Mouse (Mus musculus): ENCODE data around the gene Cpa5. TPM values are rescaled to one million over a fixed set of nuclear protein-coding genes. Genes with fewer than 3 reads are reported as not detected.

Gene Cpa5
- not detected in 2 replicates for polyA plus RNA-seq (2015; fragmentation: Nextera tagmentation; extraction: Ambion mirVana)

DNA sequence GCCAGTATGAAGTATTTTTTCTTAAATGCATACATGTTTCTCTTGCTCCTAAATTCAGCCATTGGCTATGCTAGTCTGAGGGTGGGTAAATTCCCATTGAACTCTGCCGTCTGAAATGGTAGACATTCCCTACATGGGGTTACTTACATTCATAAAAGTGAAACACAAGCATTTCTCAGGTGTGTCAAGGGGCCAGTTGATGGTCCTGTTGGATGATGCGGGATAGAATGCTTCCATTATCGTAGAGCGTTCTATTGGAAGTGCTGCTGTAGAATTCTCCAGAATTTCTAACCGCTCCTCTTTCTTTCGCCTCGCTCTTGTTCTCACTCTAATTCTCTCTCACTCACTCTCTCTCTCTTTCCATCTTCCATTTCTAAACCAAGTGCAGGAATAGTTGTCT is at the start of gene Cpa5:
Cpa5 (plus strand) TSS at position 301 of the 400 bp plus-strand sequence.
- Histone ChIP-seq H3K9ac (ENCODE audit: low read depth, low read length) (no peak within 1 kb of the TSS), H3K9me3 (replicated peaks; ENCODE audit: control insufficient read depth, low read length, poor library complexity, severe bottlenecking) (no peaks in the 10 kb centered on the region), H3K4me2 (ENCODE audit: low read length) (no peak within 1 kb of the TSS), H3K36me3 (ENCODE audit: control insufficient read depth, insufficient read depth, low read length) (no peaks in the 10 kb centered on the region), H3K4me1 (ENCODE audit: control insufficient read depth, insufficient read depth, low read length) (no peaks in the 10 kb centered on the region; the same call in 1 of the 2 replicates), H3K4me3 (ENCODE audit: low read depth, low read length) (no peak within 1 kb of the TSS), H3K27me3 (ENCODE audit: control insufficient read depth, insufficient read depth, low read depth, low read length) (no peaks in the 10 kb centered on the region), H3K27ac (ENCODE audit: low read length) (no peak within 1 kb of the TSS)
- ATAC-seq, result no peak
- WGBS, result 73% methylated on average over 7 of the region's 7 CpGs

DNA sequence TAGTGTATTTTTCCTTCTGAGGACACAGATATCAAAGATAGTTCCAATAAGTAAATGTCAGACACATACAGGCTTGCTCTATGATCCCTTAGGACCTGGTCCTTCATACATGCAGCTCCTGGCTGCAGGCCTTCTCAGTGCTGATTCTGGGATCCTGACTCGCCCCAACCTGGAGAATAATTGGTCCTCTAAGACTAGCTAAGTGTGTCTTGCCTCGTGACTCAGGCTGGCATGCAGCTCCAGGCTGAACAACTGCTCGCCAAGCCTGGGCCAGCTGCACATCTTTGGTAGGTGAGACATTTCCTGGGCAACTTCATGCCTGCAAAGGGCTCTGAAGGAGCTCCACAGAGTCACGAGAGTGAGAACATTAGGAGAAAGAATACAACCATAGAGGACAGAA is 48.7 kb upstream of the Cpa5 start:
- H3K36me3 ChIP-seq (ENCODE audit: control insufficient read depth, insufficient read depth, low read length), result no peaks in the 10 kb centered on the region
- WGBS, result 78% methylated on average over 4 of the region's 4 CpGs

DNA sequence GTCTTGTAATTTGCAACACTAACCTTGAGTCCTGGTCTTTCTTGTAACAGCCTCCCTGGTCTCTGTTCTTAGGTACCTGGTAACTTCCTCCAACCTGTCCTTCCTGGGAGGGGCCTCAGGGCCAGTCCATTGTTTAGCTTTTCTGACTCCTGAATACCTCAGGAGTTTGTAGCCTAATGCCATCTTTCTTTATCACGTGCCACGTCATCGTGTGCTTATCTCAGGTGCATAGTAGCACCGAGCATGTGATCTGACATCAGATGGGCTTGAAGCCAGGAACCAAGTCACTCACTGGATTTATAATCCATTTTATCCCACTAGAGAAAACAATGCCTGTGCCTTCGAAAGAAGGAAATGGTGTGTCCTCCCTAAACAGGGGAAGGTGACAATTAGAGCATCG is 47.2 kb upstream of the Cpa5 start:
- no peak for ATAC-seq
- no peaks in the 10 kb centered on the region for H3K27me3 ChIP-seq (ENCODE audit: control insufficient read depth, insufficient read depth, low read depth, low read length)
- 86% methylated on average over 6 of the region's 6 CpGs for WGBS
- H3K36me3 ChIP-seq (ENCODE audit: control insufficient read depth, insufficient read depth, low read length), result no peaks in the 10 kb centered on the region
- H3K4me2 ChIP-seq (ENCODE audit: low read length), result no peak overlapping the region
- H3K4me3 ChIP-seq (ENCODE audit: low read depth, low read length), result no peak overlapping the region
- no peaks in the 10 kb centered on the region for H3K9me3 ChIP-seq (replicated peaks; ENCODE audit: control insufficient read depth, low read length, poor library complexity, severe bottlenecking)
- no peak overlapping the region for H3K27ac ChIP-seq (ENCODE audit: low read length)
- no peaks in the 10 kb centered on the region for H3K4me1 ChIP-seq (ENCODE audit: control insufficient read depth, insufficient read depth, low read length)
- H3K9ac ChIP-seq (ENCODE audit: low read depth, low read length), result no peak overlapping the region

More for the DNA sequence above, 48.7 kb upstream of the Cpa5 start:
- no peak overlapping the region for H3K27ac ChIP-seq (ENCODE audit: low read length)
- H3K9me3 ChIP-seq (replicated peaks; ENCODE audit: control insufficient read depth, low read length, poor library complexity, severe bottlenecking), result no peaks in the 10 kb centered on the region
- H3K9ac ChIP-seq (ENCODE audit: low read depth, low read length), result no peak overlapping the region
- H3K4me2 ChIP-seq (ENCODE audit: low read length), result no peak overlapping the region
- no peaks in the 10 kb centered on the region for H3K27me3 ChIP-seq (ENCODE audit: control insufficient read depth, insufficient read depth, low read depth, low read length)
- ATAC-seq, result no peak
- H3K4me1 ChIP-seq (ENCODE audit: control insufficient read depth, insufficient read depth, low read length), result no peaks in the 10 kb centered on the region
- no peak overlapping the region for H3K4me3 ChIP-seq (ENCODE audit: low read depth, low read length)

DNA sequence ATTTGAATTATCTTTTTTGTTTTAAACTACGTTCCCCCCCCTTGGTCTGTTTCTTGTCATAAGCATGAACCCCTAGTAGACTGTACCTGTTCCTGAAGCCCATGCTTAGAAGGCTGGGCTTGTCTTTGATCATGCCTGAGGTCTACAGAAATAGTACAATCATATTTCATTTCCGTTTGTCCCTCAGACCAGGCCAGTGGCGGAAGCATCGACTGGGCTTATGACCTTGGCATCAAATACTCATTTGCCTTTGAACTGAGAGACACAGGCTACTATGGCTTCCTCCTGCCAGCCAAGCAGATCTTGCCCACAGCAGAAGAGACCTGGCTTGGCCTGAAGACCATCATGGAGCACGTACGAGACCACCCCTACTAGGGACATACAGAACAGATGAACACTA is 46.8 kb upstream of the Cpa5 start:
- Histone ChIP-seq H3K36me3 (ENCODE audit: control insufficient read depth, insufficient read depth, low read length) (no peaks in the 10 kb centered on the region), H3K4me1 (ENCODE audit: control insufficient read depth, insufficient read depth, low read length) (no peaks in the 10 kb centered on the region), H3K9ac (ENCODE audit: low read depth, low read length) (no peak overlapping the region), H3K27me3 (ENCODE audit: control insufficient read depth, insufficient read depth, low read depth, low read length) (no peaks in the 10 kb centered on the region), H3K4me3 (ENCODE audit: low read depth, low read length) (no peak overlapping the region), H3K27ac (ENCODE audit: low read length) (no peak overlapping the region), H3K4me2 (ENCODE audit: low read length) (no peak overlapping the region), H3K9me3 (replicated peaks; ENCODE audit: control insufficient read depth, low read length, poor library complexity, severe bottlenecking) (no peaks in the 10 kb centered on the region)
- no peak for ATAC-seq
- WGBS, result 97% methylated on average over 6 of the region's 6 CpGs

DNA sequence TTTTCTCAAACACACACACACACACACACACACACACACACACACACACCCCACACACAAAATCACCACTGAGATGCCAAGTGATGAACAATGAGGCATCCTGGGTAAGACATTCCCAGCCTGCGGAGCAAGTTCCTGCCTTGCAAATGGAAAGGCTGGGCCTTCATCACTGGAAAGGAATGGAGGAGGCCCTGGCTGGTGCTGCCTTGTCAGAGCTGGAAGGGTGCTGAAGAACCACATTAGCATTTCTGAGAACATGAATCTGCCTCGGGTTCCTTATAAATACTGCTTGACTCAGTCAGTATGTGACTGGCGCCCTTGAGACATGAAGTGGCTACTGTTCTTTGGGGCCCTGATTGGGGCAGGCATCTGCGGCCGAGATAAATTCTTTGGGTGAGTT is 42.7 kb upstream of the Cpa5 start, which contains the start of gene Cpa4:
Cpa4 (plus strand) TSS at position 301 of the 400 bp plus-strand sequence.
- Histone ChIP-seq H3K27ac (ENCODE audit: low read length) (no peak within 1 kb of the TSS), H3K4me1 (ENCODE audit: control insufficient read depth, insufficient read depth, low read length) (peaks cover 7% of the 10 kb centered on the region; the same call in 1 of the 2 replicates), H3K27me3 (ENCODE audit: control insufficient read depth, insufficient read depth, low read depth, low read length) (no peaks in the 10 kb centered on the region), H3K9me3 (replicated peaks; ENCODE audit: control insufficient read depth, low read length, poor library complexity, severe bottlenecking) (no peaks in the 10 kb centered on the region), H3K9ac (ENCODE audit: low read depth, low read length) (no peak within 1 kb of the TSS), H3K4me3 (ENCODE audit: low read depth, low read length) (no peak within 1 kb of the TSS), H3K36me3 (ENCODE audit: control insufficient read depth, insufficient read depth, low read length) (no peaks in the 10 kb centered on the region), H3K4me2 (ENCODE audit: low read length) (no peak within 1 kb of the TSS)
- WGBS, result 76% methylated on average over 5 of the region's 5 CpGs
- no peak for ATAC-seq

DNA sequence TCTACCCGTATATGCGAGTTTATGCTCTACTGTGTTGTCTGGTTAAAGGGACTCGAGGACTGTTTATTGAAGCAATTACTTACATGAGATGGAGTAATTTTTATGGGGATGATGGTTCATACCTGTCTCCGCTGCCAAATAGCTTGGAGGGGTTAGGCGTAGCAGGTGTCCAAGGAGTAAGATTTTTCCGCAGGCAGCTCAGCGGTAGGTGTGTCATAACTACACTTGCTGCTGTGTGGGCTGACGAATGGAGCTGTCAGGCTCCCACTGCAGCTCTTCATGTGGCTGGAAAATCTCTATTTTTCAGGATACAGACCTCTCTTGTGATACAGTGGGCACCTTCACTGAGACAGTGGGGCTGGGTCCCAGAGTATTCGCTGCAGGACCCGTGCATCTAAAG is 41.5 kb upstream of the Cpa5 start:
- H3K4me2 ChIP-seq (ENCODE audit: low read length), result no peak overlapping the region
- H3K9me3 ChIP-seq (replicated peaks; ENCODE audit: control insufficient read depth, low read length, poor library complexity, severe bottlenecking), result no peaks in the 10 kb centered on the region
- no peak overlapping the region for H3K9ac ChIP-seq (ENCODE audit: low read depth, low read length)
- ATAC-seq, result no peak
- WGBS, result 88% methylated on average over 10 of the region's 10 CpGs
- H3K4me1 ChIP-seq (ENCODE audit: control insufficient read depth, insufficient read depth, low read length), result peaks cover 14% of the 10 kb centered on the region
- H3K27me3 ChIP-seq (ENCODE audit: control insufficient read depth, insufficient read depth, low read depth, low read length), result no peaks in the 10 kb centered on the region
- no peak overlapping the region for H3K4me3 ChIP-seq (ENCODE audit: low read depth, low read length)
- H3K27ac ChIP-seq (ENCODE audit: low read length), result no peak overlapping the region
- H3K36me3 ChIP-seq (ENCODE audit: control insufficient read depth, insufficient read depth, low read length), result no peaks in the 10 kb centered on the region

DNA sequence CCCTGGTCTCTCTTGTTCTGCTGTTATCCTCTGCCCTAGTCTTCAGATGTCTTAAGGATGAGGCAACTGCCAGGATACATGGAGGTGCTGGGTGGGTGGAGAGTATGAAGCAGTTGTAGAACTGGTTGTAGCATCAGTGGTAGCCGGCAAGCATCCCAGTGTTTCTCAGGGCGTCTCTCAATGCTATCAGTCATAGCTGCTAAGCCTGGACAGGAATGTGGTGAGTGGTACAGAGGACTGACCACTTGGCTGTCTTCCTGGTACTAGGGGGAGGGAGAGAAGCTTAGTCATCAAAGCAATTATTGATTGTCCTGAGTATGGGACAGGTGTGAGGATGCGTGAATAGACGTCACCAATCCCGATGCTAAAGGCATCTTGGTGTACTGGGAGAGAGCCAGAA is 40.8 kb upstream of the Cpa5 start:
- Histone ChIP-seq H3K9me3 (replicated peaks; ENCODE audit: control insufficient read depth, low read length, poor library complexity, severe bottlenecking) (no peaks in the 10 kb centered on the region), H3K9ac (ENCODE audit: low read depth, low read length) (no peak overlapping the region), H3K36me3 (ENCODE audit: control insufficient read depth, insufficient read depth, low read length) (no peaks in the 10 kb centered on the region), H3K27ac (ENCODE audit: low read length) (no peak overlapping the region), H3K4me2 (ENCODE audit: low read length) (no peak overlapping the region), H3K4me3 (ENCODE audit: low read depth, low read length) (no peak overlapping the region), H3K27me3 (ENCODE audit: control insufficient read depth, insufficient read depth, low read depth, low read length) (no peaks in the 10 kb centered on the region), H3K4me1 (ENCODE audit: control insufficient read depth, insufficient read depth, low read length) (peaks cover 14% of the 10 kb centered on the region)
- 97% methylated on average over 5 of the region's 5 CpGs for WGBS
- no peak for ATAC-seq

DNA sequence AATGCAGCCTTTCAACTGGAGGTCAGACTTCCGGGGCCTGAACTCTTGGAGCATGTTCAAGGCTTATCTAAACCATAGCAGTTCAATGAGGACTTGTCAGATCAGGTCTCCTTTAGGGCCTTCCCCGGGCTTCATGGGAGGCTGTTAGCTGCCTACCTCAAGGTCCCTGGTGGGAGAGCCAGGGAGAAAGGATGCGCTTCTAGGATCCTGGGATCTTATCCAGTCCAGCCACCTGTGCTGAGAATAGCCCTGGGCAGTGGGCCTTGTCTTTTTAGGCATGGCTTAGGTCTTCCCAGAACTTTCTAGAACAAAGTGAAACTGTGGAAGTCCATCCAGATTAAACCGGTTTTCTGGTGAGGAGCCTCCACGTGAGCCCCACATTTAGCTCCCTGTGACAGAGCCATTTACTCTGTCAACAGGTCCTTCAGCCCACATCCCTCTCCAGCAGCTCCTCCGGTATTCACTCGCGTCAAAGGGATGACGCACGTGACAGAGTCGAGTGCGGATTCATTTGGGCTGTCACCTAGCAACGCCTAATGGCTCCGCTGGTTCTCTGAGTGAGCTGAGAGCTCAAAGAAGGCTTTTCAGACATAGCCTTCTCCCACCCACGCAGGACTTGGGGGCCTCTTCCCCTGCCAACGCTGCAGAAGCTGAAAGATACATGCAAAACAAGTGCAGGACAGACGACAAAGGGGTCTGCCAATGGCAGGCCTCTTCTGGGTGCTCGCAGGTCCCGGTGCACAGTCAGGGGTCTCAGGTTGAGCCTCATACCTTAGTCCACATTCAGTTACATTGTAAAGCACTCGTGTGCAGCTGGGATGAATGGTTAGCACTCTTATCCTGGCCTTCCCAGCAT is 38.1 kb upstream of the Cpa5 start:
- no peaks in the 10 kb centered on the region for H3K36me3 ChIP-seq (ENCODE audit: control insufficient read depth, insufficient read depth, low read length)
- peak overlapping the region; percentile 19; the same call in 1 of the 2 replicates for H3K4me2 ChIP-seq (ENCODE audit: low read length)
- peak overlapping the region; percentile 73 for H3K27ac ChIP-seq (ENCODE audit: low read length)
- ATAC-seq, result peak; percentile 94
- 21% methylated on average over 20 of the region's 20 CpGs for WGBS
- H3K9me3 ChIP-seq (replicated peaks; ENCODE audit: control insufficient read depth, low read length, poor library complexity, severe bottlenecking), result no peaks in the 10 kb centered on the region
- H3K27me3 ChIP-seq (ENCODE audit: control insufficient read depth, insufficient read depth, low read depth, low read length), result no peaks in the 10 kb centered on the region
- H3K4me3 ChIP-seq (ENCODE audit: low read depth, low read length), result no peak overlapping the region
- no peak overlapping the region for H3K9ac ChIP-seq (ENCODE audit: low read depth, low read length)
- H3K4me1 ChIP-seq (ENCODE audit: control insufficient read depth, insufficient read depth, low read length), result peaks cover 14% of the 10 kb centered on the region

DNA sequence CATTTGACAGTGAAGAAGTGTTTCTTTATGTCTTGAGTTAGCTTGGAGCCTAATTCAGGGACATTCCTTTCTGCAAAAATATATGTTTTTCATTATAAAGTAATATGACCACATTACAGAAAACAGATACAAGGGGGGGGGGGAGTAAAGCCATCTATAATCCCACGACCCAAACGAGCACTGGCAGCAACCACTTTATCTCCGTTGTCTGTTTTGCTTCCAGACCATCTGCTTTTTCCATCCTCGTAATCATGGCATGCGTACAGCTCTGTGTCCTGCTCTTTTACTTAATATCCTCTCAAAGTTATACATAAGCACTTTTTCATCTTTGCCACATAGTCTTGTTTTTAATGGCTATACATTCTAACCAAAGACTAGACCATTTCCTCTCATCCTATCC is 37.4 kb upstream of the Cpa5 start:
- Histone ChIP-seq H3K4me3 (ENCODE audit: low read depth, low read length) (no peak overlapping the region), H3K9me3 (replicated peaks; ENCODE audit: control insufficient read depth, low read length, poor library complexity, severe bottlenecking) (no peaks in the 10 kb centered on the region), H3K27ac (ENCODE audit: low read length) (peak overlapping the region; percentile 73), H3K36me3 (ENCODE audit: control insufficient read depth, insufficient read depth, low read length) (no peaks in the 10 kb centered on the region), H3K4me2 (ENCODE audit: low read length) (no peak overlapping the region), H3K9ac (ENCODE audit: low read depth, low read length) (no peak overlapping the region), H3K27me3 (ENCODE audit: control insufficient read depth, insufficient read depth, low read depth, low read length) (no peaks in the 10 kb centered on the region), H3K4me1 (ENCODE audit: control insufficient read depth, insufficient read depth, low read length) (peaks cover 14% of the 10 kb centered on the region)
- no peak for ATAC-seq
- 65% methylated on average over 5 of the region's 5 CpGs for WGBS
